ENCODE assay signal across 7 mouse cellular contexts in the genomic region with DNA sequence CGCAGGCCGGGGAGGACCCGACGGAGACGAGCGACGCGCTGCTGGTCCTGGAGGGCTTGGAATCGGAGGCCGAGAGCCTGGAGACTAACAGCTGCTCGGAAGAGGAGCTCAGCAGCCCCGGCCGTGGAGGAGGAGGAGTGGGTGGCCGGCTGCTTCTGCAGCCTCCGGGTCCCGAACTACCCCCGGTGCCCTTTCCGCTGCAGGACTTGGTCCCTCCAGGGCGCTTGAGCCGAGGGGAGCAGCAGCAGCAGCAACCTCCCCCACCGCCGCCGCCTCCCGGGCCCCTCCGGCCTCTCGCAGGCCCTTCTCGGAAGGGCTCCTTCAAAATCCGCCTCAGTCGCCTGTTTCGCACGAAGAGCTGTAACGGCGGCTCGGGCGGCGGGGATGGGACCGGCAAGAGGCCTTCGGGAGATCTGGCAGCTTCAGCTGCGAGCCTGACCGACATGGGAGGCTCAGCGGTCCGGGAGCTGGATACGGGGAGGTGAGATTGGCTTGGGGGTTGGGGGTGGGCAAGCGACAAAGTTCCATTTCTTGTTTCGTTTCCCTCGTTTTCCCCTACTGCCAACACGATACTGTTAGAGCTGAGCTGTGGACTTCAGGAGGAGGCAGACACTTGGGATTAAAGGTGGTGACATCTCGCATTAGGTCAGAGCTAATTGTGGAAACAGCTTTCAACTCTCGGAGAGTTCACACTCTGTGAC. TPM values are rescaled to one million over a fixed set of nuclear protein-coding genes. Genes with fewer than 3 reads are reported as not detected.
A peak's percentile ranks its signal among the peaks of the same experiment; 100 is the strongest.
DNase-seq lines count a peak whose midpoint lies in the region; ATAC-seq and TF ChIP-seq lines count a peak whose summit lies in the region.

No protein-coding gene starts in this region.

- no peak for TF ChIP-seq CTCF in small intestine, adult 2 months (IDR thresholded peaks at IDR 0.05; ENCODE audit: extremely low read depth, insufficient read length, insufficient replicate concordance, low read depth, low read length)

- under 1% methylated on average over 43 of the region's 49 CpGs for WGBS in heart, embryonic 11.5 days (ENCODE audit: insufficient replicate concordance)
- WGBS in macrophage (ENCODE audit: missing documents) = under 1% methylated on average over 47 of the region's 49 CpGs
- WGBS in small intestine, adult 2 months = under 1% methylated on average over 49 of the region's 49 CpGs

- peak overlapping the region; percentile 98 for H3K27ac ChIP-seq in heart, embryonic 11.5 days (ENCODE audit: low read depth, low read length)
- H3K27ac ChIP-seq in macrophage = peak overlapping the region; percentile 29; the same call in 1 of the 2 replicates
- peak overlapping the region; percentile 43; the same call in 1 of the 2 replicates for H3K27ac ChIP-seq in small intestine, adult 2 months (ENCODE audit: insufficient read depth, low read depth, low read length)

- no peak for TF ChIP-seq POLR2A in small intestine, adult 2 months (IDR thresholded peaks at IDR 0.05; ENCODE audit: low read depth, low read length)

- no peak for ATAC-seq in heart, embryonic 11.5 days (replicated peaks; ENCODE audit: insufficient number of reproducible peaks, low FRiP score, low TSS enrichment)

- H3K79me2 ChIP-seq in macrophage (ENCODE audit: inconsistent target) = peaks cover 52% of the 10 kb centered on the region

- no peaks in the 10 kb centered on the region for H3K9me3 ChIP-seq in heart, embryonic 11.5 days (replicated peaks; ENCODE audit: control insufficient read depth, low read length)

- peak overlapping the region; percentile 94 for H3K4me3 ChIP-seq in heart, embryonic 11.5 days (ENCODE audit: low read depth, low read length)
- peak overlapping the region; percentile 44 for H3K4me3 ChIP-seq in macrophage (ENCODE audit: inconsistent target)
- peak overlapping the region; percentile 86 for H3K4me3 ChIP-seq in small intestine, adult 2 months (ENCODE audit: low read depth, low read length)

- H3K4me2 ChIP-seq in heart, embryonic 11.5 days = peak overlapping the region; percentile 91

- H3K27me3 ChIP-seq in heart, embryonic 11.5 days (ENCODE audit: control insufficient read depth, insufficient read depth, low read length) = no peaks in the 10 kb centered on the region
- H3K27me3 ChIP-seq in small intestine, adult 2 months (ENCODE audit: control insufficient read depth, insufficient read depth, low read length) = no peaks in the 10 kb centered on the region

- DNase-seq in CD4-positive, CD25-positive, alpha-beta regulatory T cell, adult 2 months (ENCODE audit: low read depth, low spot score) = peak; percentile 48
- DNase-seq in MN1 (ENCODE audit: low spot score) = peak; percentile 56
- DNase-seq in embryo, embryonic 9.5 days (ENCODE audit: extremely low spot score) = peak; percentile 52
- peak; percentile 60 for DNase-seq in kidney, postnatal 10 days

- peaks cover 23% of the 10 kb centered on the region for H3K4me1 ChIP-seq in heart, embryonic 11.5 days (ENCODE audit: control insufficient read depth, insufficient read depth, low read length)
- peaks cover 7% of the 10 kb centered on the region; the same call in 1 of the 2 replicates for H3K4me1 ChIP-seq in small intestine, adult 2 months (ENCODE audit: control insufficient read depth, insufficient read depth, insufficient read length, low read length)

- H3K9ac ChIP-seq in heart, embryonic 11.5 days (ENCODE audit: low read depth, low read length) = peak overlapping the region; percentile 98

- H3K36me3 ChIP-seq in heart, embryonic 11.5 days (ENCODE audit: control insufficient read depth, insufficient read depth, low read length) = no peaks in the 10 kb centered on the region
- no peaks in the 10 kb centered on the region for H3K36me3 ChIP-seq in macrophage (ENCODE audit: inconsistent target)
- H3K36me3 ChIP-seq in small intestine, adult 2 months (ENCODE audit: control insufficient read depth, insufficient read depth, low read length) = no peaks in the 10 kb centered on the region

RNA-seq across cellular contexts. Expression of gene Socs7, which starts 0.7 kb away (rescaled TPM):
- 2.2 and 2.9 TPM in 2 replicates for polyA plus RNA-seq in heart, embryonic 11.5 days (2014; fragmentation: Nextera tagmentation; extraction: Ambion mirVana)
- 100 to 1,000 TPM in 1 of 26 experiments, 10 to 100 TPM in 25; 12.8 to 110 (median 21.7) TPM for total RNA-seq in macrophage (2018; cell fraction: chromatin; rRNA removed)
- 10 to 100 TPM in 25 of 26 experiments, 1 to 10 TPM in 1; 9.1 to 35.3 (median 11.7) TPM for total RNA-seq in macrophage (2018; cell fraction: cytosol; rRNA removed)
- total RNA-seq in macrophage (2018; cell fraction: nucleus; rRNA removed) = 100 to 1,000 TPM in 1 of 26 experiments, 10 to 100 TPM in 25; 16.4 to 127 (median 20.6) TPM
- polyA plus RNA-seq in macrophage (2018) = 6.2 to 10.1 TPM (median 7.0 TPM) in 3 replicates
- polyA plus RNA-seq in small intestine, adult 2 months (2012; rRNA removed) = 2.5 and 4.6 TPM in 2 replicates

RNA-seq across cellular contexts. Expression of gene Gpr179, which starts 11.2 kb away (rescaled TPM):
- polyA plus RNA-seq in heart, embryonic 11.5 days (2014; fragmentation: Nextera tagmentation; extraction: Ambion mirVana) = 0.01 TPM in 1 of 2 replicates, not detected in the other
- under 1 TPM in 21 of 26 experiments, not detected in 5; 0.04 to 0.35 (median 0.11) TPM for total RNA-seq in macrophage (2018; cell fraction: chromatin; rRNA removed)
- under 1 TPM in 21 of 26 experiments, not detected in 5; under 0.01 to 0.07 (median 0.03) TPM for total RNA-seq in macrophage (2018; cell fraction: cytosol; rRNA removed)
- under 1 TPM in 16 of 26 experiments, not detected in 10; 0.05 to 0.17 (median 0.10) TPM for total RNA-seq in macrophage (2018; cell fraction: nucleus; rRNA removed)
- 0.01 TPM in 1 of 3 replicates, not detected in the others for polyA plus RNA-seq in macrophage (2018)
- 0.03 TPM in 2 replicates for polyA plus RNA-seq in small intestine, adult 2 months (2012; rRNA removed)

RNA-seq across cellular contexts. Expression of gene Mrpl45, which starts 47.6 kb away (rescaled TPM):
- 64.2 and 70.3 TPM in 2 replicates for polyA plus RNA-seq in heart, embryonic 11.5 days (2014; fragmentation: Nextera tagmentation; extraction: Ambion mirVana)
- total RNA-seq in macrophage (2018; cell fraction: chromatin; rRNA removed) = 10 to 100 TPM in 22 of 26 experiments, 1 to 10 TPM in 4; 5.7 to 26.2 (median 13.2) TPM
- total RNA-seq in macrophage (2018; cell fraction: cytosol; rRNA removed) = 10 to 100 TPM; 13.7 to 35.9 (median 24.1) TPM
- total RNA-seq in macrophage (2018; cell fraction: nucleus; rRNA removed) = 10 to 100 TPM in 19 of 26 experiments, 1 to 10 TPM in 7; 7.0 to 20.3 (median 13.1) TPM
- polyA plus RNA-seq in macrophage (2018) = 18.4 to 24.4 TPM (median 20.9 TPM) in 3 replicates
- polyA plus RNA-seq in small intestine, adult 2 months (2012; rRNA removed) = 4.9 and 8.6 TPM in 2 replicates

RNA-seq across cellular contexts. Expression of gene Arhgap23, which starts 52.2 kb away (rescaled TPM):
- polyA plus RNA-seq in heart, embryonic 11.5 days (2014; fragmentation: Nextera tagmentation; extraction: Ambion mirVana) = 6.7 and 8.3 TPM in 2 replicates
- total RNA-seq in macrophage (2018; cell fraction: chromatin; rRNA removed) = 100 to 1,000 TPM in 4 of 26 experiments, 10 to 100 TPM in 22; 14.6 to 111 (median 58.5) TPM
- 10 to 100 TPM; 10.1 to 29.1 (median 18.3) TPM for total RNA-seq in macrophage (2018; cell fraction: cytosol; rRNA removed)
- total RNA-seq in macrophage (2018; cell fraction: nucleus; rRNA removed) = 10 to 100 TPM; 13.7 to 87.8 (median 34.8) TPM
- polyA plus RNA-seq in macrophage (2018) = 12.8 to 18.7 TPM (median 14.4 TPM) in 3 replicates
- 11.1 and 12.1 TPM in 2 replicates for polyA plus RNA-seq in small intestine, adult 2 months (2012; rRNA removed)

Comparison
In these comparisons a context has a peak if more than half of its experiments do, and no peak if none do; other contexts are left out.
1. H3K27ac ChIP-seq: peak in every context shown above with its lines; median percentile 98 in heart, embryonic 11.5 days; 43 in small intestine, adult 2 months; 29 in macrophage.
2. H3K4me3 ChIP-seq: peak in every context shown above with its lines; median percentile 94 in heart, embryonic 11.5 days; 86 in small intestine, adult 2 months; 44 in macrophage.